Comparison of ENCODE assay signal across 13 mouse cellular contexts in genomic region chr6:149173831-149174625, GRCm38 (mm10). TPM values are rescaled to one million over a fixed set of nuclear protein-coding genes. Genes with fewer than 3 reads are reported as not detected.
DNase-seq lines count a peak whose midpoint lies in the region; ATAC-seq lines count a peak whose summit lies in the region.
"Had no signal": no experiment of that assay in that cellular context is flagged by ENCODE, and none has a peak within 500 bp of the region (broad histone marks: within the 10 kb centered on the region; RNA-seq: fewer than 3 reads in every experiment).

No protein-coding gene starts in this region.

- no peak overlapping the region for H3K4me3 ChIP-seq in hindbrain, embryonic 16.5 days (ENCODE audit: low read length)
- H3K4me3 ChIP-seq in hindbrain, embryonic 13.5 days: no peak overlapping the region
- no peak overlapping the region for H3K4me3 ChIP-seq in heart, embryonic 16.5 days (ENCODE audit: low read length)
- H3K4me3 ChIP-seq: embryonic facial prominence, embryonic 15.5 days; limb, embryonic 10.5 days; midbrain, embryonic 10.5 days; neural tube, embryonic 15.5 days had no signal

- no peaks in the 10 kb centered on the region for H3K27me3 ChIP-seq in hindbrain, embryonic 16.5 days (replicated peaks; ENCODE audit: control insufficient read depth, insufficient read depth, low read length)
- no peaks in the 10 kb centered on the region for H3K27me3 ChIP-seq in hindbrain, embryonic 13.5 days
- H3K27me3 ChIP-seq in heart, embryonic 16.5 days (ENCODE audit: control insufficient read depth, insufficient read depth, low read length): no peaks in the 10 kb centered on the region
- H3K27me3 ChIP-seq: embryonic facial prominence, embryonic 15.5 days; neural tube, embryonic 15.5 days had no signal

- H3K9ac ChIP-seq in hindbrain, embryonic 16.5 days (ENCODE audit: low read depth, low read length): no peak overlapping the region
- H3K9ac ChIP-seq in hindbrain, embryonic 13.5 days: no peak overlapping the region
- H3K9ac ChIP-seq in heart, embryonic 16.5 days (ENCODE audit: low read length): no peak overlapping the region
- H3K9ac ChIP-seq: embryonic facial prominence, embryonic 15.5 days; neural tube, embryonic 15.5 days had no signal

- 70% methylated on average over 4 of the region's 4 CpGs for WGBS in hindbrain, embryonic 16.5 days
- WGBS in hindbrain, embryonic 13.5 days: 77% methylated on average over 4 of the region's 4 CpGs
- WGBS in heart, embryonic 16.5 days: 48% methylated on average over 4 of the region's 4 CpGs

- H3K27ac ChIP-seq in hindbrain, embryonic 16.5 days (ENCODE audit: low read depth, low read length): no peak overlapping the region
- H3K27ac ChIP-seq in hindbrain, embryonic 13.5 days: no peak overlapping the region
- peak overlapping the region; percentile 23; the same call in 1 of the 2 replicates for H3K27ac ChIP-seq in heart, embryonic 16.5 days (ENCODE audit: low read length)
- H3K27ac ChIP-seq: embryonic facial prominence, embryonic 15.5 days; limb, embryonic 10.5 days; midbrain, embryonic 10.5 days; neural tube, embryonic 15.5 days had no signal

- H3K36me3 ChIP-seq in hindbrain, embryonic 16.5 days (ENCODE audit: control insufficient read depth, insufficient read depth, low read length): peaks cover 24% of the 10 kb centered on the region
- peaks cover 64% of the 10 kb centered on the region for H3K36me3 ChIP-seq in hindbrain, embryonic 13.5 days
- peaks cover 29% of the 10 kb centered on the region for H3K36me3 ChIP-seq in heart, embryonic 16.5 days (ENCODE audit: control insufficient read depth, insufficient read depth)

- H3K4me1 ChIP-seq in hindbrain, embryonic 16.5 days (ENCODE audit: control insufficient read depth, insufficient read depth, low read depth, low read length): no peaks in the 10 kb centered on the region
- no peaks in the 10 kb centered on the region for H3K4me1 ChIP-seq in hindbrain, embryonic 13.5 days (replicated peaks)
- H3K4me1 ChIP-seq in heart, embryonic 16.5 days (ENCODE audit: control insufficient read depth, insufficient read depth, low read length): peaks cover 6% of the 10 kb centered on the region
- H3K4me1 ChIP-seq: embryonic facial prominence, embryonic 15.5 days; limb, embryonic 10.5 days; midbrain, embryonic 10.5 days; neural tube, embryonic 15.5 days had no signal

- DNase-seq in ovary, postnatal 36 days (ENCODE audit: low spot score): peak; percentile 22
- no peak for DNase-seq in ovary, postnatal 14 days (ENCODE audit: low spot score)
- peak; percentile 39 for DNase-seq in testis, postnatal 14 days (ENCODE audit: low spot score)
- DNase-seq in T-cell, adult 2 months (ENCODE audit: low spot score): no peak
- DNase-seq: gastrocnemius, postnatal 36 days; kidney, postnatal 10 days had no signal

- peak; percentile 58; the same call in 1 of the 2 replicates for ATAC-seq in hindbrain, embryonic 16.5 days
- no peak for ATAC-seq in hindbrain, embryonic 13.5 days (ENCODE audit: low FRiP score)
- no peak for ATAC-seq in heart, embryonic 16.5 days (replicated peaks; ENCODE audit: extremely low read depth, insufficient read depth, low FRiP score)

- no peak overlapping the region for H3K4me2 ChIP-seq in hindbrain, embryonic 16.5 days (ENCODE audit: low read length)
- H3K4me2 ChIP-seq in hindbrain, embryonic 13.5 days: no peak overlapping the region
- no peak overlapping the region for H3K4me2 ChIP-seq in heart, embryonic 16.5 days (ENCODE audit: low read depth, low read length)
- H3K4me2 ChIP-seq: embryonic facial prominence, embryonic 15.5 days; neural tube, embryonic 15.5 days had no signal

- H3K9me3 ChIP-seq in hindbrain, embryonic 16.5 days (ENCODE audit: control insufficient read depth, low read length): peaks cover 8% of the 10 kb centered on the region
- H3K9me3 ChIP-seq in hindbrain, embryonic 13.5 days: peaks cover 8% of the 10 kb centered on the region
- peaks cover 5% of the 10 kb centered on the region for H3K9me3 ChIP-seq in heart, embryonic 16.5 days (replicated peaks; ENCODE audit: control insufficient read depth, low read length)
- H3K9me3 ChIP-seq: embryonic facial prominence, embryonic 15.5 days; limb, embryonic 10.5 days; midbrain, embryonic 10.5 days had no signal

RNA-seq across cellular contexts. Expression of gene Amn1, which starts 14.5 kb away (rescaled TPM):
- 89.8 and 93.6 TPM in 2 replicates for polyA plus RNA-seq in hindbrain, embryonic 16.5 days (2015; fragmentation: Nextera tagmentation; extraction: Ambion mirVana)
- 110 and 122 TPM in 2 replicates for polyA plus RNA-seq in hindbrain, embryonic 13.5 days (2015; fragmentation: Nextera tagmentation; extraction: Ambion mirVana)
- 21.6 and 24.4 TPM in 2 replicates for polyA plus RNA-seq in heart, embryonic 16.5 days (2015; fragmentation: Nextera tagmentation; extraction: Ambion mirVana)

RNA-seq across cellular contexts. Expression of gene Etfbkmt, which starts 34.4 kb away (rescaled TPM):
- polyA plus RNA-seq in hindbrain, embryonic 16.5 days (2015; fragmentation: Nextera tagmentation; extraction: Ambion mirVana): 7.6 and 8.0 TPM in 2 replicates
- 7.1 and 7.4 TPM in 2 replicates for polyA plus RNA-seq in hindbrain, embryonic 13.5 days (2015; fragmentation: Nextera tagmentation; extraction: Ambion mirVana)
- polyA plus RNA-seq in heart, embryonic 16.5 days (2015; fragmentation: Nextera tagmentation; extraction: Ambion mirVana): 14.5 and 15.0 TPM in 2 replicates

RNA-seq across cellular contexts. Expression of gene Gm10203, which starts 44.1 kb away (rescaled TPM):
- not detected in 2 replicates for polyA plus RNA-seq in hindbrain, embryonic 16.5 days (2015; fragmentation: Nextera tagmentation; extraction: Ambion mirVana)
- not detected in 2 replicates for polyA plus RNA-seq in hindbrain, embryonic 13.5 days (2015; fragmentation: Nextera tagmentation; extraction: Ambion mirVana)
- not detected in 2 replicates for polyA plus RNA-seq in heart, embryonic 16.5 days (2015; fragmentation: Nextera tagmentation; extraction: Ambion mirVana)
- polyA plus RNA-seq: embryonic facial prominence, embryonic 15.5 days; limb, embryonic 10.5 days; midbrain, embryonic 10.5 days; neural tube, embryonic 15.5 days had no signal

Comparison
In these comparisons a context has a peak if more than half of its experiments do, and no peak if none do; other contexts are left out.
1. DNase-seq: peak in ovary, postnatal 36 days (single experiment) and testis, postnatal 14 days (single experiment); none in ovary, postnatal 14 days (single experiment) and T-cell, adult 2 months (single experiment).